Mouse (Mus musculus): ENCODE measurements around the gene Gm884. TPM values are rescaled to one million over a fixed set of nuclear protein-coding genes. Genes with fewer than 3 reads are reported as not detected.
A peak's percentile ranks its signal among the peaks of the same experiment; 100 is the strongest.

The Gm884 gene
- not detected for total RNA-seq (2021)
- long read RNA-seq = 0 reads

GRCm38 (mm10) chr11:103621040-103621439 is at the start of gene Gm884:
TSS of gene Gm884 (minus strand) at chr11:103621140.
- no peak for DNase-seq (ENCODE audit: low spot score in 2 of 2)

GRCm38 (mm10) chr11:103666907-103667426 is 46.0 kb upstream of the Gm884 start:
- peak in 1 of 2 experiments; percentile 30 for DNase-seq (ENCODE audit: low spot score in 2 of 2)

- DNase-seq (ENCODE audit: low spot score in 2 of 2) = peak; percentile 54 to 67
These were observed 45.4 kb upstream of the Gm884 start for GRCm38 (mm10) chr11:103666181-103666906.

- DNase-seq (ENCODE audit: low spot score in 2 of 2) = no peak
These were observed 44.8 kb upstream of the Gm884 start for GRCm38 (mm10) chr11:103665695-103666094.

- no peak for DNase-seq (ENCODE audit: low spot score in 2 of 2)
These were observed 42.2 kb upstream of the Gm884 start for GRCm38 (mm10) chr11:103663119-103663518.

GRCm38 (mm10) chr11:103662546-103662945 is 41.6 kb upstream of the Gm884 start:
- DNase-seq (ENCODE audit: low spot score in 2 of 2) = peak; percentile 30 to 52

GRCm38 (mm10) chr11:103661863-103662262 is 40.9 kb upstream of the Gm884 start:
- peak in 1 of 2 experiments; percentile 30 for DNase-seq (ENCODE audit: low spot score in 2 of 2)

GRCm38 (mm10) chr11:103658189-103658588 is 37.2 kb upstream of the Gm884 start:
- DNase-seq (ENCODE audit: low spot score in 2 of 2) = peak in 1 of 2 experiments; percentile 37

- DNase-seq (ENCODE audit: low spot score in 2 of 2) = no peak
These were observed 35.6 kb upstream of the Gm884 start for GRCm38 (mm10) chr11:103656520-103656919.

- DNase-seq (ENCODE audit: low spot score in 2 of 2) = peak in 1 of 2 experiments; percentile 52
These were observed 32.5 kb upstream of the Gm884 start for GRCm38 (mm10) chr11:103653359-103653965.

GRCm38 (mm10) chr11:103651426-103651825 is 30.5 kb upstream of the Gm884 start:
- no peak for DNase-seq (ENCODE audit: low spot score in 2 of 2)

- DNase-seq (ENCODE audit: low spot score in 2 of 2) = no peak
These were observed 29.1 kb upstream of the Gm884 start for GRCm38 (mm10) chr11:103649983-103650493.

GRCm38 (mm10) chr11:103649301-103649982 is 28.5 kb upstream of the Gm884 start, which contains the start of gene Rprml:
TSS of gene Rprml (plus strand) at chr11:103649570.
- peak; percentile 69 to 74 for DNase-seq (ENCODE audit: low spot score in 2 of 2)

- DNase-seq (ENCODE audit: low spot score in 2 of 2) = no peak
These were observed 27.7 kb upstream of the Gm884 start for GRCm38 (mm10) chr11:103648656-103649055.

- DNase-seq (ENCODE audit: low spot score in 2 of 2) = no peak
These were observed 27.1 kb upstream of the Gm884 start for GRCm38 (mm10) chr11:103647921-103648620.

GRCm38 (mm10) chr11:103646301-103646700 is 25.4 kb upstream of the Gm884 start:
- DNase-seq (ENCODE audit: low spot score in 2 of 2) = peak in 1 of 2 experiments; percentile 7

GRCm38 (mm10) chr11:103645731-103646130 is 24.8 kb upstream of the Gm884 start:
- DNase-seq (ENCODE audit: low spot score in 2 of 2) = peak in 1 of 2 experiments; percentile 10

- DNase-seq (ENCODE audit: low spot score in 2 of 2) = no peak
These were observed 22.3 kb upstream of the Gm884 start for GRCm38 (mm10) chr11:103643211-103643610.

GRCm38 (mm10) chr11:103639407-103639946 is 18.5 kb upstream of the Gm884 start:
- DNase-seq (ENCODE audit: low spot score in 2 of 2) = peak; percentile 75 to 80

- no peak for DNase-seq (ENCODE audit: low spot score in 2 of 2)
These were observed 17.9 kb upstream of the Gm884 start, which contains the start of gene Lyzl6 for GRCm38 (mm10) chr11:103638790-103639189. TSS of gene Lyzl6 (minus strand) at chr11:103638890.
